Mouse (Mus musculus) urinary bladder, postnatal 4 days (tissue): Measurements from ENCODE around the gene Rap1a.

ENCODE experiments used
- DNase-seq, 2 experiments: peaks; one replicate each; pipeline ENCODE4 v3.0.0; 2021 to 2022; ENCODE audit warnings: low spot score in 2 of 2

The Rap1a gene

DNA sequence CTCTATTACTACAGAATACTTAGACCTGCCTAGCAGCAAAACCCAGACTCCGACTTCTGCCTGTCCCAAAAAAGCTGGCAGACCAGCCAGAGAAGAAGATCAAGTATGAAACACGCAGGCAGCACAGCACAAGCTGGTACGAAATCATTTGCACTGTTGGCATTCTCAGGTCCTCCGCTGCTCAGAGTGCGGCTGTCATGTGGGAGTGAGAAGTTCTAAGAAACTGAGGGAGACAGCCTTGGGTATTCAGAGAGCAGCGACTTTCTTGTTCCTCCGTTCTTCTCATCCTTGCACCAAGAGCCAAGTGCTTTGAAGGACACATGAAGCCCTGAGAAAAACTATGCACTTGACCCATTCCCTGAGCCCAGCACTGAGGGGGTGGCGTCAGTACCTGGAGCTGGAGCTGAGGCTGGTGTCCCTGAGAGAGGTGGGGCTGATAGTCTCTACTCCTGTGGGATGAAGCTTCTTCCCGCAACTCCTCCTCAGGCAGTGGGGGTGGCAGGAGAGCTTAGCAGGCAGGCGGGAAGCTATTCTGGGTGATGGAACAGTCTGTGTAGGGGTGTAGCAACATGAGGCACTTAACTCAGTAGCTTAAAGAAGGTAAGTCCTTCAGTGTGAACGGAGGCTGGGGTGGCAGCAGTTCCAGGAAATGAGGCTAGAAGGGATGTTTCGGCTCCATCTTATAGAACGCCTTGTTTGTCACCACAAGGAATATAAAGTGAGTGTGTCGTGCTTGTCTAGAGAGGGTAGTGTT lies 107.6 kb downstream of the Rap1a start:
- no peak for DNase-seq

DNA sequence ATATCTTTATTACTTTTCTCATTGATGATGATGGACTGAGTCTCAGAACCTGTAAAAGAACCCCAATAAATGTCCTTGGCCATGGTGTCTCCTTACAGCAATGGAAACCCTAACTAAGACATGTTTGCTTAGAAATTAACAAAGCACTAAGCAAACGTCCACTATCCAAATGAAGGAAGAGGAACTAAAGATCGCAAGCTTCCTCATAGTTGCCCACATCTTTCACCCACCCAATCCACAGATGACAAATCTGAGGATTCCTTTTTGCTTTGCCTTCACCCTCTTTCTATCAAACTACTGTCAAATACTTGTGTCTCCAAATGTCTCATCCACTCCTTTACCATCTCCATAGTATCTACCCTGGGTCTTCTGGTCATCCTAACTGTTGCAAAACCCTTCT lies 112.6 kb downstream of the Rap1a start:
- DNase-seq: no peak

DNA sequence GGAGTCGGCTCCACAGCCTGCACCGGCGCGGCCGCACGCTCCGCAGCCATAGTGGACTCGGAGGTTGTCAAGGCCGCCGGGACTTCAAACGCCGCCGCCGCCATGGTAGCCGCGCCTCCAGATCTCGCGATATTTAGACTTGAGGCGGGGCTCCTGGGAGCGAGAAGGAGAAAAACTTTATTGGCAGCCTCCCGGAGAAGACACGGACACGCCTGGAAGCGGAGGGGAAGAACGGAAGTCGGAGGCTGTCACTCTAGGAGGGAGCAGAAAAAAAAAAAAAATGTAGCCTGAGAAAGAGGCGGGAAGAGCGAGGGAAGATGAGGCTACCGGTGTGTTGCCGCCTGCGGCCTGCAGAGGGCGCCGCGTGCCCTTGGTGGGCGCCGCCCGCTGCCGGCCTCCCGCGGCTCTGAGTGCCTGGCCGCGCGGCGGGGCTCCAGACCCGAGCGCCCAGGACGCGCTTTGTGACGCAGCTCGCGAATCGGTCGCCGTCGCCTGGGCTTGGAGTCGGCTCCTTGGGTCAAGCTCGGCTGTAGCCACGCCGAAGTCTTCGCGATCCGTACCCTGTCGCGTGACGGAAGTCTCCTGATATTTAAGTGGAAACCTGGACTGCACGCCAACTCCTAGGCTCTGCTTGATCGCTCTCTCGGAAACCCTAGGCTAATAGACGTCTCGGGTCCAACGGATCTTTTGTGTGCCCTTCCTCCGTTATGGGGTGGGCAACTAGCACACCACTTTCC lies 113.6 kb downstream of the Rap1a start, which contains the start of gene Ddx20:
Gene Ddx20 (minus strand): TSS at position 251 of the 737 bp plus-strand sequence.
- peak; percentile 93 to 94 for DNase-seq

- DNase-seq: no peak
Observed at GRCm38 (mm10) chr3:105686394-105687323, 114.5 kb downstream of the Rap1a start.

DNA sequence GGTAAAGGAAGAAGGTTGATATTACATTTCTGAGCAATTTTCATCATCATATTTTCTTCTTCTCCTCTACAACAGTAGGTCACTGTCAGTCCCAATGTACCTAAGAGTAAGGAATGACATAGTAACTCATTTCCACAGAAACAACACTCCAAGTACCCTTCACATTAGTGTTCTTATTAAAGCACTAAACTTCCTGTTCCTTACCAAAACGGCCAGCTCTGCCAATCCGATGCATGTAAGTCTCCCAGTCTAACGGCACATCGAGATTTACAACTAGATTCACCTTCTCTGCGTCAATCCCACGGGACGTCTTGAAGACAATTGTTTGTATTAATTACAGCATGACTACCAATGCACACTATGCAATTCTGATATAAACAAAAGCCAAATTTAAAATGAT lies 120.8 kb downstream of the Rap1a start:
- no peak for DNase-seq
